Mouse (Mus musculus) forelimb bud, embryonic 11.5 days (tissue): ENCODE results near the gene Luc7l3.

Experiments
- DNase-seq: peaks from one replicate; pipeline ENCODE4 v3.0.0-alpha.2; 2012; ENCODE audit warnings: low read depth, low spot score

Gene Luc7l3

DNA sequence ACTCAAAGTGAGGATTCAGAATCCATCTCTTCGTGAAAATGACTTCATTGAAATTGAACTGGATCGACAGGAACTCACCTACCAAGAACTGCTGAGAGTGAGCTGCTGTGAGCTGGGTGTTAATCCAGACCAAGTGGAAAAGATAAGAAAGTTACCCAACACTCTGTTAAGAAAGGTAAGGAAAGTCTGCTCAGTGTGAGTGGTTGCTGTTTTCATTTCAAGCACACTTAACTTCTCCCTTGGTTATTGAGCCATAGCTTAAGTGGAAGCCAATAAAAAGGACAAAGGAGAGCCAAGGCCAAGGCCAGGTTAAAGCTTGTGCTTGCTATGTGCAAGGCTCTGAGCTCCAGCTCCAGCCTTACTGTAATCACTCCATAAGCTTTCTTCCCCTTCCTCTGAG lies 16.6 kb upstream of the Luc7l3 start:
- no peak for DNase-seq

DNA sequence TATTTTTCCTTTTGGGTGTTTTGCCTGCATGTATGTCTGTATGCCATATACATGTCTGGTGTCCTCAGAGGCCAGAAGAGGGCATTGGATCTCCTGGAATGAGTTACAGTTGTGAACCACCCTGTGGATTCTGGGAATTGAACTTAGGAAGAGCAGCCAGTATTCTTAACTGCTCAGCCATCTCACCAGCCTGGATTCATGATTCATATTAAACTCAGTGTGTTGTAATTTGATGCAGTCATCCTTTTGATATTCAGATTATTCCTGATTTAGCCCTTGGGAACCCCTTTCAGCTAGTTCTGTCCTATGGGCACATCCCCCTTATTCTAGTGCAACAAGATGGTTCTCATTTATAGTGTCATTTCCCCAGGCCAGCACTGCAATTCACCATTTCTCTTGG lies 14.8 kb upstream of the Luc7l3 start:
- DNase-seq: no peak

- no peak for DNase-seq
These were observed 12.7 kb upstream of the Luc7l3 start for GRCm38 (mm10) chr11:94334386-94334968.

- DNase-seq: no peak
These were observed 10.9 kb upstream of the Luc7l3 start for GRCm38 (mm10) chr11:94332726-94333125.

DNA sequence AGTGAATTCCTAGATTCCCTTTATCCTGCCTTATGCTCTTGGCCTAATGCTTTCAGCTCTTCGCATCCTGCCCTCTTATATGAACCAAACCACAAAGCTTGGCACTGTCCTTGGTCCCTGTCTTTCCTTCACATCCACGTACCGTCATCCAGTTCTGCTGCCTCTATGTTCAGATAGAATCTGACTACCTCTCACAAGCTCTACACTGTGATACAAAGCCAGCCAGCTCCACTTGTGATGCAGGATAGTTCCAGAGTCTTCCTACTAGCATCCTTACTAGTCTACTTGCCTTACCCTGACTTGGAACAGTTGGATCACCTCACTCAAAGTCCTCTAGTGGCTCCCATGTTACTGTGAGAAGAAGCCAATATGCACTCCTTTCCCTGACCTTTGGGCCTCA lies 8.4 kb upstream of the Luc7l3 start:
- DNase-seq: no peak

- DNase-seq: no peak
These were observed 7.6 kb upstream of the Luc7l3 start for GRCm38 (mm10) chr11:94329270-94329891.

DNA sequence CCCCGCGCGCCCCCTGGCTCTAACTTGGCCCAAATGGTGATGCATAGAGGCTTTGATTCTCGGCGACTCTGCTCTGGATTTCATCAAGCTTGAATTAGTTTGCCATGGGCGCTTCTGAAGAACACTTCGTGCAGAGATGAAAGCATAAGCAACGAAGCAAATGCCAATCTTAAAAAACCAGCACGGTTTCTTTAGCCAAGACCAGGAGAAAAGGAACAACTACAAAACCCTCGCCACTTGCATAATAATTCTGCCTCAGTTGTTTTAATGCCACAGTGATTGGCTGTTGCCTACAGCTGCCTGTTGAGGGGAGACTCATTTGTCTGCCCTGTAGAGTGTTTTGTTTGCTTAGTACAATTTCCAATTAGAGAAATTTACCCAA lies 6.8 kb upstream of the Luc7l3 start:
- no peak for DNase-seq

DNA sequence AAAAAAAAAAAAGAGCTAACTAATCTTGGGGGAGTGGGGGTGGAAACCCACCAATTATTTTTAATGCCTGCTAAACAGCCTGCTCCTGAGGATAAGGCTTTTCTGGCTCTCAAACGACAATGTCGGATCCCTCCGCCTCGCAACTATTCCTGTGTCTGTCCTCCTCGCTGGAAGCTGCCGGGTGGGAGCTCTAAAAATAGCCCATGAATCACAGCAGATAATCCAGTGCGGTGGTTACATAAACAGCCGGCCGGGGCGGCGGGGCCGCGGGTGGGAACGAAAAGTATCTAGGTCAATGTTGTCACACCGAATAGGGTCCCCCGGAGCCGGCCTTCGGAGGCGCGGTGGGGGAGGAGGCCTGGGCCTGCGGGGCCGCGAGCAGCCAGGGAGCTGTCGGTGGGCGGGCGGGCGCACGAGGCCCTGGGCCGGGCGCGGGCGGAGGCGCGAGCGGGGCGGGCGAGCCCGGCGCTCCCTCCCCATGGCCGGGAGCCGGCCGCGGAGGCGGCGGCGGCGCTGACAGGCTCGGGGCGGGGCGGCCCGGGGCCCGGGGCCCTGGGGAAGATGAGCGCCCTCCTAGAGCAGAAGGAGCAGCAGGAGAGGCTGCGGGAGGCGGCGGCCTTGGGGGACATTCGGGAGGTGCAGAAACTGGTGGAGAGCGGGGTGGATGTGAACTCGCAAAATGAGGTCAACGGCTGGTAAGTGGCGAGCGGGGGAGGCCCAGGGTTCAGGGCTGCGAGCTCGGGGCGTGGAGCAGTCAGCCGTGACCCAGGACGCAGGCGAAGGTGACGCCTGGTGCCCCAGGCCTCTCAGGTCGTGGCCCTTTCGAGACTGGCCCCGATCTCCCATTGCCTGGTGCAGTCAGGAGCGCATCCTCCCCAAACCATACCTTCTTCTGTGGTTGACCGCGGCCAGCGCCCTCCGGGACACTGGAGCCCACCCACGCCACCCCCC lies 6.2 kb upstream of the Luc7l3 start, which contains the start of gene Ankrd40:
TSS of gene Ankrd40 (plus strand) at position 309 of the 951 bp plus-strand sequence.
- peak; percentile 94 for DNase-seq

GRCm38 (mm10) chr11:94326961-94327411 lies 5.2 kb upstream of the Luc7l3 start:
- no peak for DNase-seq

GRCm38 (mm10) chr11:94324618-94325017 lies 2.8 kb upstream of the Luc7l3 start:
- DNase-seq: no peak

GRCm38 (mm10) chr11:94323271-94323925 lies 1.6 kb upstream of the Luc7l3 start:
- DNase-seq: no peak

DNA sequence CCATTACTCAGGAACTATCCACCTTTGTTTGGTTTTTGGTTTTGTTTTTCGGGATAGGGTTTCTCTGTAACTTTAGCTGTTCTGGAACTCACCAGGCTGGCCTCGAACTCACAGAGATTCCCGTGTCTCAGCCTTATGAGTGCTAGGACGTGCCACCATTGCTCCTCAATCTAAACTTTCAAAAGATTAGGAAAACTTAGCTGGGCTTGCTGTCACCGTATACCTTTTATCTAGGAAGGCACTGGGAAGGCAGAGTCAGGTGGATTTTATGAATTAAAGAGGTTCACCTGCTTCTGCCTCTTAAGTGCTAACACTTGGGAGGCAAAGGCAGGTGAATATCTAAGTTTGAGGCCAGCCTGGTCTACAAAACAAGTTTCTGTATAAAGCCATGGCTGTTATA lies 848 bp upstream of the Luc7l3 start:
- no peak for DNase-seq

GRCm38 (mm10) chr11:94320969-94321930 lies 538 bp downstream of the Luc7l3 start:
- no peak for DNase-seq

DNA sequence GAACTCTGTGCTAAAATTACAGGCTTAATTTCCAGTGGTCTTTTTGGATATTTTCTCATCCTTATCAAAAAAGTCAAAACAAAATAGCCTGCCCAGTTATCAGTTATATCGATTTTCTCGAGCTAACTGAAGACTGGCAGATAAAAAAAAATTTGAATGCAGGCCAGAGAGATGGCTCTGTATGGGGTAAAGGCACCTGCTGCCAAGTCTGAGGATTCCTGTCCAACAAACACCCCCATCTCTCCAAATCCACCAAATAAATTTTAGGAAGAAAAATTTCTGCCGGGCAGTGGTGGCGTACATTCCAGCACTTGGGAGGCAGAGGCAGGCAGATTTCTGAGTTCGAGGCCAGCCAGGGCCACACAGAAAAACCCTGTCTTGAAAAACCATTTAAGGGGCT lies 3.7 kb downstream of the Luc7l3 start:
- DNase-seq: no peak

GRCm38 (mm10) chr11:94317515-94317914 lies 4.3 kb downstream of the Luc7l3 start:
- no peak for DNase-seq

DNA sequence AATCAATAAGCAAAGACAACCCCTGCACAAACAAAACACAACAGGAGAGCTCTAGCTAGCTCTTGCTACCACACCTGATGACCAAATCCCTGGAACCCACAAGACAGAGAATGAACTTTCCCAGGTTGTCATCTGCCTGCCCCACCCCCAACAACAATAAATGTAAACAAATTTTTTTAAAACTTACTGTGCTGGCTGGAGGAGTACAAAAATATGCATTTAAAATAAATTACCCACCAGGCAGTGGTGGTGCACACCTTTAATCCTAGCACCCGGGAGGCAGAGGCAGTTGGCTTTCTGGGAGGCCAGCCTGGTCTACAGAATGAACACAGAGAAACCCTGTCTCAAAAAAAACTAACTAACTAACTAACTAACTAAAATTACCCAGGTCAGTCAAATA lies 4.8 kb downstream of the Luc7l3 start:
- DNase-seq: no peak

GRCm38 (mm10) chr11:94316528-94316927 lies 5.3 kb downstream of the Luc7l3 start:
- DNase-seq: no peak

GRCm38 (mm10) chr11:94315308-94315707 lies 6.5 kb downstream of the Luc7l3 start:
- DNase-seq: no peak

GRCm38 (mm10) chr11:94314098-94314652 lies 7.6 kb downstream of the Luc7l3 start:
- no peak for DNase-seq

DNA sequence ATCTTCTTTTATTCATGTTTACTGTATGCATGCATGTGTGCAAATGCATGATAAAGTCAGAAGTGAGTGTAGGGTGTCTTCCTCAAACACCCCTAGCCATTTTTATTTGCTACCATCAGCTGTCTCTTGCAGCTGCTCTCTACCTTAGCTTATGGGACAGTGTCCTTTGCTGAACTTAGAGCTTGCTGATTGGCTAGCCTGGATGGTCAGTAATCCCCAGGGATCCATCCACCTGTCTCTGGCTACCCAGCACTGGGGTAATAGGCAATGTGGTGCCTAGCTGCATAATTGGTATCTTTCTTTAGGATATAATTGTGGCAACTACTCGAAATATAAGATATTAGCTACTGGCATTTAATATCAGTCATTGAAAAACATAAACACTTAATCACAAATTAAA lies 9.1 kb downstream of the Luc7l3 start:
- no peak for DNase-seq
